Mouse (Mus musculus): ENCODE measurements around the gene Atg4d. TPM values are rescaled to one million over a fixed set of nuclear protein-coding genes. Genes with fewer than 3 reads are reported as not detected.
"Not testable (repeated sequence)": the region's sequence is repeated elsewhere in the genome, so short reads cannot be mapped to it uniquely, and the experiment has no call there.

Gene Atg4d
- total RNA-seq, 1 experiment = 23.8 TPM

DNA sequence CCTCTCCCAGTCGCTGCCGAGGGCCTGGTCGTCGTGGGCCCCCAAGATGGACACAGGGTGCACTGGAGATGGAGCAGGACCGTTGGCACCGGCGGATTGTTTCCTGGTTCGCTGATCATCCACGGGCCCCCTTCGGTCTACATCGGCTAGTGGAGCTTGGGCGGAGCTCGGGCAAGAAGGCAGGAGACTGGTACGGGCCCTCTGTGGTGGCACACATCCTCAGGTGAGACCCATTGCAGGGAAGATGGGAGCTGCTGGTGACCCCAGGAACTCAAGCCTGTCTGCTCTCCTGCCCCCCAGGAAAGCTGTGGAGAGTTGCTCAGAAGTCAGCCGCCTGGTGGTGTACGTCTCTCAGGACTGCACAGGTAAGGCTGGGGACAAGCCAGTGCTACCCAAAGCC is 3.2 kb downstream of the Atg4d start:
- in situ Hi-C loops (cut with MboI; ENCODE audit: low sequenced_read_pairs in 2 of 2, unreplicated experiment in 2 of 2) = no loop called here
- H3K36me3 ChIP-seq (ENCODE audit: control insufficient read depth, insufficient read depth, low read length, poor library complexity, severe bottlenecking) = peaks cover 47% of the 10 kb centered on the region
- TF ChIP-seq CHD2 (IDR thresholded peaks at IDR 0.05; ENCODE audit: low read depth, low read length) (no peak), MAFK (IDR thresholded peaks at IDR 0.05; ENCODE audit: insufficient read depth, low read depth, low read length) (no peak), ZC3H11A (IDR thresholded peaks at IDR 0.05; ENCODE audit: borderline replicate concordance, low read depth, low read length) (no peak), ZNF384 (IDR thresholded peaks at IDR 0.05; ENCODE audit: low read depth, low read length) (no peak), HCFC1 (IDR thresholded peaks at IDR 0.05; ENCODE audit: borderline replicate concordance, insufficient read depth, low read length) (no peak)

DNA sequence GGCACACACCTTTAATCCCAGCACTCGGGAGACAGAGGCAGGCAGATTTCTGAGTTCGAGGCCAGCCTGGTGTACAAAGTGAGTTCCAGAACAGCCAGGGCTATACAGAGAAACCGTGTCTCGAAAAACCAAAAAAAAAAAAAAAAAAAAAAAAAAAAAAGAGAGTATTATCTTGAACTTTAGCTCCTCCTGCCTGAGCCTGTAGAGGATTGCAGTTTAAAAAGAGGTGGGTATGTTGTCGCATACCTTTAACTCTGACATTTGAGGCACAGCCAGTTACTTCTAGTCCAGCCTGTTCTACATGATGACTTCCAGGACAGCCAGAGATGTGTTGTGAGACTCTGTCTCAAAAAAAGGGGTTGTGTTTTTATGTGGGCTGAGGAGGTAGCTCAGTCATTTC is 4.5 kb downstream of the Atg4d start:
- H3K9ac ChIP-seq (ENCODE audit: insufficient read depth, low read depth, low read length, poor library complexity, severe bottlenecking); DNase-seq (ENCODE audit: low read depth, low spot score); H3K9me3 ChIP-seq (ENCODE audit: control insufficient read depth, insufficient read depth, low read depth, low read length); H3K4me1 ChIP-seq (ENCODE audit: control insufficient read depth in 2 of 2, insufficient read depth in 2 of 2, low read length in 2 of 2, poor library complexity in 1 of 2); H3K27ac ChIP-seq (ENCODE audit: insufficient read depth, low read depth, low read length, poor library complexity, severe bottlenecking); in situ Hi-C loops (cut with MboI; ENCODE audit: low sequenced_read_pairs in 2 of 2, unreplicated experiment in 2 of 2); H3K4me3 ChIP-seq (ENCODE audit: insufficient read depth in 1 of 2, low read depth in 1 of 2, low read length in 2 of 2, poor library complexity in 1 of 2, severe bottlenecking in 1 of 2): not testable (repeated sequence)
- 0 out of 2 replicates have a peak, but pooled peaks have one; percentile 37 for TF ChIP-seq ZNF384 (IDR thresholded peaks at IDR 0.05; ENCODE audit: low read depth, low read length)
- peaks cover 59% of the 10 kb centered on the region for H3K36me3 ChIP-seq (ENCODE audit: control insufficient read depth, insufficient read depth, low read length, poor library complexity, severe bottlenecking)

More for the DNA sequence above, 3.2 kb downstream of the Atg4d start:
- H3K27ac ChIP-seq (ENCODE audit: insufficient read depth, low read depth, low read length, poor library complexity, severe bottlenecking) = no peak overlapping the region
- no peak overlapping the region for H3K9ac ChIP-seq (ENCODE audit: insufficient read depth, low read depth, low read length, poor library complexity, severe bottlenecking)
- H3K9me3 ChIP-seq (ENCODE audit: control insufficient read depth, insufficient read depth, low read depth, low read length) = no peaks in the 10 kb centered on the region
- peaks cover 2 to 4% of the 10 kb centered on the region in 2 experiments; a peak in 2 of 4 replicates for H3K4me1 ChIP-seq (ENCODE audit: control insufficient read depth in 2 of 2, insufficient read depth in 2 of 2, low read length in 2 of 2, poor library complexity in 1 of 2)
- H3K4me3 ChIP-seq (ENCODE audit: insufficient read depth in 1 of 2, low read depth in 1 of 2, low read length in 2 of 2, poor library complexity in 1 of 2, severe bottlenecking in 1 of 2) = no peak overlapping the region
- DNase-seq (ENCODE audit: low read depth, low spot score) = no peak

DNA sequence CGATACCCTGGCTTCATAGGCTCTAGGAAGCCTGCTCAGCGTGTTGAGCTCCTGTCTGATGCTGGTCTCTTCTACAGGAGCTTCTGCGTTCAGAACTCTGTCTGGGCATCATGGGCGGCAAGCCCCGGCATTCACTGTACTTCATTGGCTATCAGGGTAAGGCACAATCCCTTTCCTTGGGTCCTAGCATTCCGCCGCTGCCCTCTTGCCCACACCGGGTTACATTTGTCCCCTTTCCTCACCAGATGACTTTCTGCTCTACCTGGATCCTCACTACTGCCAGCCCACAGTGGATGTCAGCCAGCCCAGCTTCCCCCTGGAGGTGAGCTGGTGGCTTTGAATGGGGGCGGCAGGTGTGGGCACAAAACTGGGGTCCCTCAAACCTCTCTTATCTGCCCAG is 7.3 kb downstream of the Atg4d start:
- no peak for TF ChIP-seq MAFK (IDR thresholded peaks at IDR 0.05; ENCODE audit: insufficient read depth, low read depth, low read length)
- TF ChIP-seq CHD2 (IDR thresholded peaks at IDR 0.05; ENCODE audit: low read depth, low read length) = no peak
- TF ChIP-seq HCFC1 (IDR thresholded peaks at IDR 0.05; ENCODE audit: borderline replicate concordance, insufficient read depth, low read length) = no peak
- TF ChIP-seq ZC3H11A (IDR thresholded peaks at IDR 0.05; ENCODE audit: borderline replicate concordance, low read depth, low read length) = no peak
- TF ChIP-seq ZNF384 (IDR thresholded peaks at IDR 0.05; ENCODE audit: low read depth, low read length) = no peak
- Histone ChIP-seq H3K27ac (ENCODE audit: insufficient read depth, low read depth, low read length, poor library complexity, severe bottlenecking) (no peak overlapping the region), H3K9me3 (ENCODE audit: control insufficient read depth, insufficient read depth, low read depth, low read length) (no peaks in the 10 kb centered on the region), H3K36me3 (ENCODE audit: control insufficient read depth, insufficient read depth, low read length, poor library complexity, severe bottlenecking) (peaks cover 81% of the 10 kb centered on the region), H3K4me1 (ENCODE audit: control insufficient read depth in 2 of 2, insufficient read depth in 2 of 2, low read length in 2 of 2, poor library complexity in 1 of 2) (0 out of 4 replicates have a peak, but pooled peaks cover 0 to 2% of the 10 kb centered on the region in 2 experiments), H3K9ac (ENCODE audit: insufficient read depth, low read depth, low read length, poor library complexity, severe bottlenecking) (no peak overlapping the region), H3K4me3 (ENCODE audit: insufficient read depth in 1 of 2, low read depth in 1 of 2, low read length in 2 of 2, poor library complexity in 1 of 2, severe bottlenecking in 1 of 2) (no peak overlapping the region)
- no peak for DNase-seq (ENCODE audit: low read depth, low spot score)
- in situ Hi-C loops (cut with MboI; ENCODE audit: low sequenced_read_pairs in 2 of 2, unreplicated experiment in 2 of 2) = no loop called here

DNA sequence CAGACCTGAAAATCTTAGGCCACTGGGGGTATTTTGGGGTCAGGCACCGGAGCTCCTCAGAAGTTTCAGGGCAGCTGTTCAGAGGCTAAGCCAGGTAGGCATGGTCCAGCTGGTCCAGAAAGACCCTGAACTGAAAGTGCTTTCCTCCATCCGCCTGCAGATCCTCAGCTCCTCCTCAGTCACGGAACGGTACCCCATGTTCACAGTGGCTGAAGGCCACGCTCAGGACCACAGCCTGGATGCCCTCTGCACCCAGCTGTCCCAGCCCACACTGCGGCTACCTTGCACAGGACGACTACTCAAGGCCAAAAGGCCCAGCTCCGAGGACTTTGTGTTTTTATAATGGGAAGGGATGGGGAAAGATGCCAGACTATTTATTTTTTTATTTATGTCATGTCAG is 8.0 kb downstream of the Atg4d start:
- 0 out of 4 replicates have a peak, but pooled peaks cover 0 to 2% of the 10 kb centered on the region in 2 experiments for H3K4me1 ChIP-seq (ENCODE audit: control insufficient read depth in 2 of 2, insufficient read depth in 2 of 2, low read length in 2 of 2, poor library complexity in 1 of 2)
- H3K9ac ChIP-seq (ENCODE audit: insufficient read depth, low read depth, low read length, poor library complexity, severe bottlenecking) = no peak overlapping the region
- H3K4me3 ChIP-seq (ENCODE audit: insufficient read depth in 1 of 2, low read depth in 1 of 2, low read length in 2 of 2, poor library complexity in 1 of 2, severe bottlenecking in 1 of 2) = no peak overlapping the region
- H3K36me3 ChIP-seq (ENCODE audit: control insufficient read depth, insufficient read depth, low read length, poor library complexity, severe bottlenecking) = peaks cover 87% of the 10 kb centered on the region
- H3K9me3 ChIP-seq (ENCODE audit: control insufficient read depth, insufficient read depth, low read depth, low read length) = no peaks in the 10 kb centered on the region
- no peak for DNase-seq (ENCODE audit: low read depth, low spot score)
- no peak for TF ChIP-seq ZC3H11A (IDR thresholded peaks at IDR 0.05; ENCODE audit: borderline replicate concordance, low read depth, low read length)
- no peak for TF ChIP-seq HCFC1 (IDR thresholded peaks at IDR 0.05; ENCODE audit: borderline replicate concordance, insufficient read depth, low read length)
- no peak for TF ChIP-seq MAFK (IDR thresholded peaks at IDR 0.05; ENCODE audit: insufficient read depth, low read depth, low read length)
- no peak for TF ChIP-seq ZNF384 (IDR thresholded peaks at IDR 0.05; ENCODE audit: low read depth, low read length)
- TF ChIP-seq CHD2 (IDR thresholded peaks at IDR 0.05; ENCODE audit: low read depth, low read length) = no peak
- in situ Hi-C loops (cut with MboI; ENCODE audit: low sequenced_read_pairs in 2 of 2, unreplicated experiment in 2 of 2) = no loop called here
- H3K27ac ChIP-seq (ENCODE audit: insufficient read depth, low read depth, low read length, poor library complexity, severe bottlenecking) = no peak overlapping the region

All from ES-E14 (cell line).